Mouse (Mus musculus): Measurements from ENCODE around the gene Apopt1.

DNA sequence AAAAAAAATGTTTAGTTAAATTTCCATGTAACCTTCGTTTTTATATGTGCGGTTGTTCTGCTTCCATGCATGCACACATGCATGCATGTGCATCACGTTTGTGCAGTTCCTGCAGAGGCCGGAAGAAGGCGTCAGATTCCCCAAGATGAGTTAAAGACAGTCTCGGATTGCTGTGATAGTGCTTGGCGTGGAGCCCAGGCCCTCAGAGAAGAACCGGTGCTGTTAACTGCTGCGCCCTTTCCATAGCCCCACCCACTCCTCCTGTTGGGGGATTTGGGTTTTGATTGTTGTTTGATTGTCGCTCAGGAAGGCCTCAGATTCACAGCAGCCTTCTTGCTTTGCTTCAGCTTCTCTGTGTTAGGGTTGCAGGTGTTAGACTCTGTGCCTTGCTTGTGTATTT, 56.2 kb downstream of the Apopt1 start:
- TF ChIP-seq TAL1 (IDR thresholded peaks at IDR 0.05; ENCODE audit: low read length) (no peak), GATA1 (IDR thresholded peaks at IDR 0.05; ENCODE audit: low read length) (no peak)

Data from erythroblast, embryonic 14.5 days (primary cell).